Mouse (Mus musculus) kidney, embryonic 14.5 days (tissue): ENCODE data around the gene Trap1. TPM values are rescaled to one million over a fixed set of nuclear protein-coding genes. Genes with fewer than 3 reads are reported as not detected.
"Not testable (repeated sequence)": the region's sequence is repeated elsewhere in the genome, so short reads cannot be mapped to it uniquely, and the experiment has no call there.

Source experiments
- ATAC-seq: fragments of 200-750 bp; cut with Nextera tagmentation; 2 replicates; pipeline ENCODE4 v1.8.0; 2017; ENCODE audit warnings: moderate number of reproducible peaks, mild to moderate bottlenecking, moderate TSS enrichment, moderate library complexity; ENCODE audit not compliant: low FRiP score, low TSS enrichment
- H3K27ac ChIP-seq: fragments of 300-500 bp; sonication (generic); 2 replicates; pipeline ENCODE4 v1.5.1; 2014; ENCODE audit warnings: low read depth, mild to moderate bottlenecking, low read length, moderate library complexity, mixed read lengths
- H3K27me3 ChIP-seq: fragments of 300-500 bp; sonication (generic); 2 replicates; pipeline ENCODE4 v1.6.1; 2014; ENCODE audit warnings: mild to moderate bottlenecking, low read length; ENCODE audit not compliant: control insufficient read depth, insufficient read depth
- H3K36me3 ChIP-seq: fragments of 300-500 bp; sonication (generic); 2 replicates; pipeline ENCODE4 v1.6.1; 2014; ENCODE audit warnings: low read length, mixed read lengths; ENCODE audit not compliant: control insufficient read depth, insufficient read depth
- H3K4me1 ChIP-seq: fragments of 300-500 bp; sonication (generic); 2 replicates; pipeline ENCODE4 v1.6.1; 2014; ENCODE audit warnings: low read length, mixed read lengths; ENCODE audit not compliant: control insufficient read depth, insufficient read depth
- H3K4me2 ChIP-seq: fragments of 300-500 bp; sonication (generic); replicated peaks from 2 replicates; pipeline ENCODE4 v1.6.1; 2014; ENCODE audit warnings: low read depth, mild to moderate bottlenecking, low read length
- H3K4me3 ChIP-seq: fragments of 300-500 bp; sonication (generic); 2 replicates; pipeline ENCODE4 v1.5.1; 2014; ENCODE audit warnings: mild to moderate bottlenecking, low read length
- H3K9ac ChIP-seq: fragments of 300-500 bp; sonication (generic); 2 replicates; pipeline ENCODE4 v1.6.1; 2014; ENCODE audit warnings: low read depth, mild to moderate bottlenecking, low read length, moderate library complexity
- H3K9me3 ChIP-seq: fragments of 300-500 bp; sonication (generic); 2 replicates; pipeline ENCODE4 v1.6.1; 2016; ENCODE audit warnings: low read length; ENCODE audit not compliant: control insufficient read depth
- WGBS: fragments of 180-500 bp; shearing (Covaris S2); extraction: QIAGEN DNeasy Blood & Tissue Kit; methylation state at CpG from one replicate; pipeline ENCODE4 v1.1.7; 2014; 5-methylcytosine and 5-hydroxymethylcytosine counted together
- polyA plus RNA-seq: library from polyadenylated mRNA; unstranded; fragments of >200 nt; fragmentation: Nextera tagmentation; extraction: Ambion mirVana; gene quantifications from 2 replicates; pipeline ENCODE4 v1.2.1, GENCODE M21; 2014

The Trap1 gene
- polyA plus RNA-seq, 1 experiment from 2014 or later, result 116 TPM

GRCm38 (mm10) chr16:4032341-4032748 is 45.3 kb downstream of the Trap1 start:
- 84% methylated on average over 6 of the region's 6 CpGs for WGBS

GRCm38 (mm10) chr16:4031441-4032274 is 46.0 kb downstream of the Trap1 start:
- no peak overlapping the region for H3K4me3 ChIP-seq
- no peaks in the 10 kb centered on the region for H3K9me3 ChIP-seq
- no peak overlapping the region for H3K9ac ChIP-seq
- H3K27ac ChIP-seq, result peak overlapping the region; percentile 65; the same call in 1 of the 2 replicates
- 29% methylated on average over 3 of the region's 6 CpGs for WGBS
- no peak overlapping the region for H3K4me2 ChIP-seq
- H3K27me3 ChIP-seq, result no peaks in the 10 kb centered on the region
- 0 out of 2 replicates have a peak, but pooled peaks cover 7% of the 10 kb centered on the region for H3K4me1 ChIP-seq
- peak; percentile 71 for ATAC-seq
- H3K36me3 ChIP-seq, result peaks cover 3% of the 10 kb centered on the region; the same call in 1 of the 2 replicates

More at GRCm38 (mm10) chr16:4032341-4032748, 45.3 kb downstream of the Trap1 start:
- peaks cover 10% of the 10 kb centered on the region; the same call in 1 of the 2 replicates for H3K36me3 ChIP-seq
- H3K4me2 ChIP-seq, result no peak overlapping the region
- H3K9me3 ChIP-seq, result no peaks in the 10 kb centered on the region
- no peak overlapping the region for H3K4me3 ChIP-seq
- 0 out of 2 replicates have a peak, but pooled peaks cover 7% of the 10 kb centered on the region for H3K4me1 ChIP-seq
- H3K27me3 ChIP-seq, result no peaks in the 10 kb centered on the region
- H3K27ac ChIP-seq, result peak overlapping the region; percentile 37; the same call in 1 of the 2 replicates
- ATAC-seq, result no peak
- H3K9ac ChIP-seq, result no peak overlapping the region

GRCm38 (mm10) chr16:4030501-4030900 is 47.1 kb downstream of the Trap1 start:
- Histone ChIP-seq H3K27ac (peak overlapping the region; percentile 96), H3K9me3 (no peaks in the 10 kb centered on the region), H3K36me3 (no peaks in the 10 kb centered on the region), H3K4me3 (no peak overlapping the region), H3K4me1 (0 out of 2 replicates have a peak, but pooled peaks cover 7% of the 10 kb centered on the region), H3K4me2 (no peak overlapping the region), H3K27me3 (no peaks in the 10 kb centered on the region), H3K9ac (no peak overlapping the region)
- WGBS, result 88% methylated on average over 10 of the region's 10 CpGs
- ATAC-seq, result no peak

GRCm38 (mm10) chr16:4029371-4029841 is 48.2 kb downstream of the Trap1 start:
- 41% methylated on average over 5 of the region's 5 CpGs for WGBS

GRCm38 (mm10) chr16:4027211-4027610 is 50.4 kb downstream of the Trap1 start:
- ATAC-seq, result no peak
- WGBS, result 86% methylated on average over 3 of the region's 3 CpGs

More at GRCm38 (mm10) chr16:4029371-4029841, 48.2 kb downstream of the Trap1 start:
- Histone ChIP-seq H3K9me3 (no peaks in the 10 kb centered on the region), H3K4me3 (no peak overlapping the region), H3K4me1 (0 out of 2 replicates have a peak, but pooled peaks cover 7% of the 10 kb centered on the region), H3K27me3 (no peaks in the 10 kb centered on the region), H3K4me2 (no peak overlapping the region), H3K36me3 (no peaks in the 10 kb centered on the region), H3K9ac (no peak overlapping the region), H3K27ac (peak overlapping the region; percentile 96)
- ATAC-seq, result peak; percentile 92

GRCm38 (mm10) chr16:4026672-4027071 is 51.0 kb downstream of the Trap1 start:
- Histone ChIP-seq H3K27ac (no peak overlapping the region), H3K27me3 (no peaks in the 10 kb centered on the region), H3K4me1 (0 out of 2 replicates have a peak, but pooled peaks cover 7% of the 10 kb centered on the region), H3K4me2 (no peak overlapping the region), H3K4me3 (no peak overlapping the region), H3K9ac (no peak overlapping the region), H3K9me3 (no peaks in the 10 kb centered on the region), H3K36me3 (no peaks in the 10 kb centered on the region)
- ATAC-seq, result no peak
- 61% methylated on average over 1 of the region's 1 CpGs for WGBS

More at GRCm38 (mm10) chr16:4027211-4027610, 50.4 kb downstream of the Trap1 start:
- no peaks in the 10 kb centered on the region for H3K9me3 ChIP-seq
- no peak overlapping the region for H3K4me3 ChIP-seq
- H3K4me2 ChIP-seq, result no peak overlapping the region
- H3K9ac ChIP-seq, result no peak overlapping the region
- no peaks in the 10 kb centered on the region for H3K27me3 ChIP-seq
- H3K27ac ChIP-seq, result no peak overlapping the region
- 0 out of 2 replicates have a peak, but pooled peaks cover 7% of the 10 kb centered on the region for H3K4me1 ChIP-seq
- H3K36me3 ChIP-seq, result no peaks in the 10 kb centered on the region

- Histone ChIP-seq H3K27me3 (no peaks in the 10 kb centered on the region), H3K4me1 (no peaks in the 10 kb centered on the region), H3K4me3 (no peak overlapping the region), H3K9me3 (no peaks in the 10 kb centered on the region), H3K9ac (no peak overlapping the region), H3K4me2 (no peak overlapping the region), H3K27ac (no peak overlapping the region), H3K36me3 (no peaks in the 10 kb centered on the region)
- 85% methylated on average over 4 of the region's 4 CpGs for WGBS
- no peak for ATAC-seq
These were observed 54.9 kb downstream of the Trap1 start for GRCm38 (mm10) chr16:4022719-4023118.

- no peak for ATAC-seq
- H3K4me3 ChIP-seq, result no peak overlapping the region
- H3K27ac ChIP-seq, result no peak overlapping the region
- H3K27me3 ChIP-seq, result no peaks in the 10 kb centered on the region
- H3K4me1 ChIP-seq, result no peaks in the 10 kb centered on the region
- no peak overlapping the region for H3K4me2 ChIP-seq
- no peaks in the 10 kb centered on the region for H3K9me3 ChIP-seq
- H3K9ac ChIP-seq, result no peak overlapping the region
- H3K36me3 ChIP-seq, result no peaks in the 10 kb centered on the region
- WGBS, result 75% methylated on average over 1 of the region's 1 CpGs
These were observed 56.4 kb downstream of the Trap1 start for GRCm38 (mm10) chr16:4021241-4021640.

GRCm38 (mm10) chr16:4017466-4017865 is 60.2 kb downstream of the Trap1 start:
- H3K4me3 ChIP-seq, H3K27ac ChIP-seq, H3K4me2 ChIP-seq, H3K36me3 ChIP-seq, H3K4me1 ChIP-seq, ATAC-seq, H3K9me3 ChIP-seq, H3K9ac ChIP-seq, H3K27me3 ChIP-seq: not testable (repeated sequence)
- 75% methylated on average over 6 of the region's 6 CpGs for WGBS
